Mouse (Mus musculus) ovary, adult 18-20 months (tissue): ENCODE results near the gene Naxd.
"Not testable (repeated sequence)": the region's sequence is repeated elsewhere in the genome, so short reads cannot be mapped to it uniquely, and the experiment has no call there.

ENCODE experiments used
- DNase-seq: peaks from one replicate; pipeline ENCODE4 v3.0.0; 2022; ENCODE audit warnings: low spot score, mixed read lengths

Gene Naxd

DNA sequence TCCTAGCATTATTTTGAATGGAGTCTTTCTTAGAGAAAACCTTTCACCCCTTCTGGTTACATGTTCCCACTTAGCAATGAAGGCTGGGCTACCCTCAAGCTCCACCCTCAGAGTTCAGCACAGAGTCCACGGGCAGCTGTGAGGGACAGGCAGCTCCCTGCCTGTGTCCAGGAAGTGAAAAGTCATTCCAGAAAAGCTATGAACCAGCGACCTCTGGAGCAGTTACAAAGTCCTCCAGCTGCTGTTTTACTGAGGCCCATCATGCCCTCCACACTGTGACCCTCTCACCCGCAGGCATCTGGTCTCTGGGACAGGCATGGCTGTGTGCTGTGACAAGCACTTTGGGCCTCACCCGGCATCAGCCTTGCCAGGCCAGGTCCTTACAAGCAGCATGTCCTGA lies 24.2 kb upstream of the Naxd start:
- DNase-seq = no peak

DNA sequence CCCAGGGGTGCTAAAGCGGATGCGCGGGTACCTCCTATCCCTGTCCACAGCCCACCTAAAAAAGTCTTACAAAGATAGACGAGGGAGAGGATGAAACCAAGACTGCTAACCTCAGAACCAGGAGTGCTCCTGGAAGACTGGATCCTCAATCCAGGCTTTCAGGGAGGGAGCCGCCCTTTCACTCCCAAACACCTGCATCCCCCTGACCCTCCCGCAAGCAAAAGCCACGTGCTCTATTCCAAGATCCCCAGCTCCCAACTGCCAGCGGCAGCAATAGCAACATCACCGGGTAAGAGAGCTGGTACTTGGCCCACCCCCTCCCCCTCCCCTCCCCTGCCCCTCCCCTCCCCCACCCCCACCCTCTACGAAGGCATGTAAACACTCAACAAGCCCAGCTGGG lies 21.9 kb upstream of the Naxd start:
- no peak for DNase-seq

DNA sequence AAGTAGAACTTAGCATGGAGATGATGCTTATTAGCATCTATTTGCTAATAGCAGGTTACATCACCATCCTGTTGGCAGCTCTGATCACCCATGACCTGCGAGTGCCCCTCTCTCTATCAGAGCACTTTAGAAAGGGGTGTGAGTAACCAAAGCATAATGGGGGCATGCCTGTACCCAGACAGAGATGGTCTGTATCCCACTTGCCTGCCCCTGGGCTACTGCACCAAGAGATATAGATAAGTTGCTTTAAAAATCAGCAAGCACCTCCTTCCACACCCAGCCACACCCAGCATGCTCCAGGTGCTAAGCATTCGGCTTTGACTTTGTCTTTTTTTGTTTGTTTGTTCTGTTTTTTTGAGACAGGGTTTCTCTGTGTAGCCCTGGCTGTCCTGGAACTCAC lies 21.4 kb upstream of the Naxd start:
- DNase-seq = no peak

DNA sequence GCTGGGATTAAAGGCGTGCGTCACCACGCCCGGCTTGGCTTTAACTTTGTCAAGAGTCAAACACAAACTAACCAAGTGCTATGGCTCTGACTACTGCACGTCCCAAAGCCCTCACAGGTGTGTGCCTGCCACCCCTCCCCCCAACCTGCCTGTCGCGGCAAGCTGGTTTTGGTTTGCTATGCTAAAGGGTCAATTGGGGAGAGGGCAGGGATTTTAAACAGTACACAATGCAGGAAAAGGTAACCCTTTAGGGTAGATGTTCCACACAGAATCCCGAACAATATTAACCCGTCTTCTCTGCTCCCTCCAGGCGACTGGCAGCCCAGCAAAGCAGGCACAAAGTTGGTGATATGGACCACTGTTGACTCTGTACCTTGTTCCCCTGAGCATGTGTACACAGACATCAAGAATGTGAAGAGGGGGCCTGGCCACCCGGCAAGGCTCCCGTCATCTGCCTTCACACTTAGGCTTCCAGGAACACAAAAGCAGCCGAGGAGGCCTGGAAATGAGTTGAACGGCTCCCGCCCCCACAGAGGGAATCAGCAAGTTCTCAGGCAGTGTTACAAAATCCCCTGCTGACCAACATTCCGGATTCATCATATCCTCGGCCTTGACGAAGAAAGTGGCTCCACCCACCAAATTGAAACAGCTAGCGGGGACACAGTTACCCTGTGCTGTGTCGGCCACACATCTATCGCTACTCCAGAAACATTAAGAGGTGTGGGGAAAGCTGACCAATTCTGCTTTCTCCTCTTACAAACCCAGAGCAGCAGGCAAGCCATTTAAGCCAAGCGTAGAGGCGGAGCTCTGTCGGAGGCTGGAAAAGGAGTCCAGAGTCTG lies 20.7 kb upstream of the Naxd start:
- DNase-seq = peak; percentile 53

DNA sequence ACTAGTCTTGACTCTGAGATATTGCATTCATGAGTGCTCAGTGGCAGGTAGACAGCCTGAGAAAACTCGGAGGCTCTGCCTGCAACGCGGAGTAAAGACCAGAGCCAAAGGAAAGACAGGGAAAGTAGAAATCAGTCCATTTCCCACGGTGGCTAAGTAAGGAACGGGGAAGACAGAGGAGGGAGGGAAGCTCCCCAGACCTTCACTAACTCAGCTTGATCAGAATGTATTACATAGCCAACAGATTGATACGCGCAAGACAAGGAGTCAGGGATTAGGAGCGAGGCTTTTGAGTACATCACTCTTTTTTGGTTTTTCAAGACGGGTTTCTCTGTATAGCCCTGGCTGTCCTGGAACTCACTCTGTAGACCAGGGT lies 20.1 kb upstream of the Naxd start:
- DNase-seq = no peak

DNA sequence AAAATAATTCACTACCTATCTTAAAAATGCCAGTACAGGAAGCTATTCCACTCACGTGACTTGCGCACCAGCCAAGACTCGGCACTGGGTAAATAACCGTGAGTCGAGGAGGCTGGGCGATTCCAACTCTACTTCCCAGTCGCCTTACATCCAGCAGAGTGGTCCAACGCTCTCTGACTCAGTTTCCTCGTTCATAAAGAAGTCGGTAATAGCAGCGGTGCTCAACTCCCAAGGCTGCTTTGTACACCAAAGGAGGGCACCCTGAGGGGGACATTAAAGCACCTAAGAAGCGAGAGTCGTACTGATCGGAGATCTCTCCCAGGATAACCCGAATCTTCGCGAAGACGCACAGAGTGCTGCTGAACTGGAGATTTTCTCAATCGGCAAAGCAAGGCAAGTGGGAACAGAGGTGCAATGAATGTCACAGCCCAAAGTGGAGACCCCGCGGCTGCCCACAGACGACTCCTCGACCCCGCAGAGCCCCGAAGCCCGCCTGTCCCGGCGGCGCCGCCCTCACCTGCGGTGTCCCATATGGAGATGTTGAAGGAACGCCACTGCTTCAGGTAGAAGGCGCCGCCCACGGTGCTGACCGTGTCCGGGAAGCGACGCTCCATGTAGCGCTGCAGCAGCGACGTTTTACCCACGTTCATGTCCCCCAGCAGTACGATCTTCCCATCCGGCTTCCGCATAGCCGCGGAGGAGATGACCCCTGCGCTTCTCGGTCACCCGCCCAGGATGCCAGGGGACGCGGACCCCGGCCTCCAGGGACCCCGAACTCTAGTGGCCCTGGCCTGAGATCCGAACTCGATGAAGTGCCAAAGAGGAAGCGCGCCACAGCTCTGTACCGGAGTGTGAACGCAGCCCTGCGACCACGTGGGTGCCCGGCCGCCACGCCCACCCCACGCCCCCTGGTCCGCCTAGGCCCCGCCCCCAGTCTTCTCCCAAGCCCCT lies 19.2 kb upstream of the Naxd start, which contains the start of gene Rab20:
TSS of gene Rab20 (minus strand) at position 900 of the 951 bp plus-strand sequence.
- peak; percentile 49 for DNase-seq

- DNase-seq = no peak
These were observed 18.3 kb upstream of the Naxd start for GRCm38 (mm10) chr8:11478807-11479527.

- no peak for DNase-seq
These were observed 17.7 kb upstream of the Naxd start for GRCm38 (mm10) chr8:11479591-11479990.

DNA sequence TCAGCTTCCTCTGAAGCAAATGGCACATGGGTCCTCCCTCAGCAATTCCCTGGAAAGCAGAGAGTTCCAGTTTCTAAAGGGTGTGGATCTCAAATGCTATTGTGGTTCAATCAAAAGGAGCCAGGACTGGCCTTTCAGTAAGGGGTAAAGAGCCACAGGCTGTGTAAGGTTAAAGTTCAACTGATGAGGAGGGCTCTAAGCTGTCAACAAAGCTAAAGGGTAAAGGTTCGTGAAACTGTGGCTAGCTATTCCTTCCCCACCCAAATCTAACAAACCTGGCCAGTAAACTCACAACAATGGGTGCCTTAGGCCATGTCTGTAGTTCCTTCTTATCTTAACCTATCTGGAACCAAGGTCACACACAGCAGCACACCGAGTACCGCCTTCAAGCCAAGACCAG lies 15.4 kb upstream of the Naxd start:
- no peak for DNase-seq

GRCm38 (mm10) chr8:11482537-11482936 lies 14.8 kb upstream of the Naxd start:
- no peak for DNase-seq

DNA sequence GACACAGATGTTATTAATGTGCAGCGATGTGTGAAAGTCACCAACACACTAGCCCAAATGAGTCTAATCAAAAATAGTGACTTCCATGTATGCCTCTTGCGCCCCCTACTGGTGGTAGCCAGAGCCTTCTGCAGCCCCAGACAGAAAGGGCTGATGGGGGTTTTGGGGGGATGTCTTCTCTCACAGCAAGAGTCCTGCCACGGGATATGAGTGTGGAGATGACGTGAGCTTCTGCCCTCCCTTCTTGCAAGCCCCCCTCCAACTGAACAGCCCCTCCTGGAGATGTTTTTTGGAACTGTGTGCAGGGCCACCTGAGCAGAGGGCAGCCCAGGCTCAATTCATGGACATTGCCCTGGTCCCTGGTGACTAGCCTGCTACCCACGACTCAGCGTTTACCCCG lies 11.2 kb upstream of the Naxd start:
- peak; percentile 25 for DNase-seq

DNA sequence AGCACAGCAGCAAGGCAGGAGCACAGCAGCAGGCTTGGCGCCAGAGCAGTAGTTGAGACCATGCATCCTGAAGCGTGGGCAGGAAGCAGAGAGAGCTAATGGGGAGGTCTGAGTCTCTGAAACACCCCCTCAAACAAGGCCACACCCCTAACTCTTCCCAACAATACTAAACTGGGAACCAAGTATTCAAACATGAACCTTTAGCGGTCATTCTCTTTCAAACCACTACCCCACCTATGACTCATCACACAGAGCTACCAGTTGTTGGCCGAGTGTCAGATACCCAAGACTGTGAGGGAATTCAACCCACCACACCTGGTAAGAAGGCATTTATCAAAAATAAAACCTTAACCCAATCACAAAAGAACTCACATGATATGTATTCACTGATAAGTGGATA lies 10.1 kb upstream of the Naxd start:
- no peak for DNase-seq

DNA sequence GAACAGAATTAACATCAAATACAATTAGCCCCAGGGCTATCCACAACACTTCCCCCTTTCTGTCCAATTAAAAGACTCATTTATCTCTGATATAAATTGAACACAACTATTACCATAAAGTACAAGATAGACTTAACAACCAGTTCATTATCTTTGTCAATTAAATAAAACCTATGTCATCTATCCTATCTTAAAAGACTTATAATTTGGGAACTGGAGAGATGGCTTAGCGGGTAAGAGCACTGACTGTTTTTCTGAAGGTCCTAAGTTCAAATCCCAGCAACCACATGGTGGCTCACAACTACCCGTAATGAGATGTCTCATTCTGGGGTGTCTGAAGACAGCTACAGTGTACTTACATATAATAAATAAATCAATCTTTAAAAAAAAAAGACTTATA lies 5.0 kb upstream of the Naxd start:
- DNase-seq = not testable (repeated sequence)

DNA sequence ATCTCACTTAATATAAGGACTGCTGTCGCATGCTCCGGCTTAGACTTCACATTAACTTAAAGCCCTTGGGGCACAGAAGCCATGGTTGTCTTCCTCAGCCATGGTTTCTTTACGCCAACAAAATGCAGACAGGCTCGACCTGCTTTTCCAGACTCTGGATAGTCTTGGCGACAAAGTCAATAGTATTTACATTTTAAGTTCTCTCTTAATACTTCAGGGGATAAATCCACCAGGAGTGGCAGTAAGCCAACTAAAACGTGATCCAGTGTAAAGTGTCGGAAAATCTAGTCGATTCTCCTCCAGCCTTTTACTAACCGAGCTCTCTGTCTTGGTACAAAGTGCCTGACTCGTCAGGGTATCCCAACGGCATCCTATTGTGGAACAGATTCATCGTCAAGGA lies 975 bp downstream of the Naxd start:
- no peak for DNase-seq

DNA sequence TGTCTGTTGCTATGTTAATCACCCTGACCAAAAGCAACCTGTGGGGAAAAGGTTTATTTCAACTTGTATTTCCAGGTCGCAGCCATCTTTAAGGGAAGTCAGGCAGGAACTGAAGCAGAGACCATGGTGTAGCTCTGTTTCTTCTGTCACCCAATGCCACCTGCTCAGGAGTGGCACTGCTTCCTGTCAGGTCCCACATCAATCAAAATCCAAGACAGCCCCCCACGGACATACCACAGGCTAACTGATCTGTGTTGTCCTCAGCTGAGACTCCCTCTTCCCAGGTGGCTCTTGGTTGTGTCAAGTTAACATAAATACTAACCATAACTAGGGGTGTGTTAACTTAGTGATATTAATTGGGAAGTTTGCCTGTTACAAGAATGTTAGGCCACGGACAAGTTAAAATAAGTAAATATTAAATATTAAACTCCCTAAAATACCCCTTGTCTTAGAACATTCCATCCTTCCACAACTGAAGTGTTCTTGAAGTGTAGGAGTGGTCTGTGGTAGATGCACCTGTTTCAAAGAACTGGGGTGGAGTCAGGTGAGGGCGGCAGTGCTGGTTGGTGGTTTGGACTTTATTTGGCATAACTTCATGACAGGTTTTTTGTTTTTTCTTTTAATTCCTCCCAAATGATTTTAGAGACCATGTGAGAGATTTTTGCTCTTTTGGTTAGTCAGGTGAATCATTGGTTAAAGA lies 1.6 kb downstream of the Naxd start:
- DNase-seq = no peak

DNA sequence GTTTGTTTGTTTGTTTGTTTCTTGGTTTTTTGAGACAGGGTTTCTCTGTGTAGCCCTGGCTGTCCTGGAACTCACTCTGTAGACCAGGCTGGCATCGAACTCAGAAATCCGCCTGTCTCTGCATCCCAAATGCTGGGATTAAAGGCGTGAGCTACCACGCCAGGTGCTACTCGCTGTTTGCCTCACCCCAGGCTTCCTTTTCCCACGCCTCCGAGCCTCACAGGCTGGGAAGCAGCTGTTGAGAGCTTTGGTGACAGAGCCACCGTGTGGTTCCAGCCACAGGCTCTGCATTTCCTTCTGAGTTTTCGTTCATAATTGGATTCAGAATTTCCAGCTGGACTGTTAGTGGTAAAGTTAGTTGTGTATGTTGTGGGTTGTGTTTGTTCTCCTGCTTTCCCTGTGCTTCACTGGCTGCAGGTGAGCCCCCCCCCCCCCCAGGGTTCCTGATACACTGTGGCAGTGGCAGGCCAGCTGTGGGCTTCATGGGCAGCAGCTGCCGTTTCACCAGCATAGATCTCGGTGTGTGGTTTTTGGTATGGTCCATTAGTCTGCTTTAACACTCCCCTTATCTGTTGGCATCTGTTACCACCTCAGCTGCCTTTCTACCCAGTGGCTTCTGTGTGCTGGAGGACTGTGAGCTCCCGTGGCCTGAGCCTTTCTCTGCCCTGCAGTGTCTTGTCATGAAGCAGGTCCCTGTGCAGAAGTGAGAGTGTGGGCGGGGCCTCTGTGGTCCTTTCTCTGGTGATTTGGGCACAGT lies 6.3 kb downstream of the Naxd start:
- no peak for DNase-seq

GRCm38 (mm10) chr8:11506074-11506473 lies 8.8 kb downstream of the Naxd start:
- no peak for DNase-seq

- no peak for DNase-seq
These were observed 9.5 kb downstream of the Naxd start for GRCm38 (mm10) chr8:11506802-11507201.

GRCm38 (mm10) chr8:11508880-11509279 lies 11.6 kb downstream of the Naxd start:
- no peak for DNase-seq

DNA sequence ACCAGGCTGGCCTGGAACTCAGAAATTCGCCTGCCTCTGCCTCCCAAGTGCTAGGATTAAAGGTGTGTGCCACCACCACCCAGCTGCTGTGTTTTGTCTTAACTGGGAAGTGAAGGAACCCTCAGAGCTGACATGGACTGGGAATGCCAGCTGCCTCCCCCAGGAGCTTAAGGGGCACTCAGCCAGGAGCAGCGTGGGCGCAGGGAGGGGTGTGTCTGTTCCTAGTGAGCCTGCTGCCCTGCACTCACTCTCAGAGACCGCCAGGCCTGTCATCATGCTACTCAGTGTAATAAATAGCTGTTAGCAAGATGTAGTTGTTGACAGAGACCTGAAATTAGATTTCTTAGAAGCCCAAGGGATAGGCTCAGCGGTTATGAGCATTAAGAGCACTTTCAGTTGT lies 13.7 kb downstream of the Naxd start:
- no peak for DNase-seq

DNA sequence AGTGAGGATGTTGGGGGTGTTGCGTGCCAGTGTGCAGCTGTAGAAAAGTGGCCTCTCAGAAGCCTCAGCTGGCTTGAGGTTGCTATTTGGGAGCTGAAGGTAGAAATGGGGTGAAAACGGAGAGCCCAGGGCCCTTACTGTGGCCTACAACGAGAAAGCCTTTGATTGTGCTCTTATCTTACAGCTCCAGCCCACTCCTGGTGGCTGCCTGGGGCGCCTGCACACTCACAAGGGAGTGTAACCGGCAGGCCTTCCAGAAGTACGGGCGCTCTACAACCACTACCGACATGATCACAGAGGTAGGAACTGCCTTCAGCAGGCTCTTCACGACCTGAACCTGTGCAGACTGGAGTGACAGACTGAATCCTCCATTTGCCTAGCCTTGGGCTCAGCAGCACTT lies 15.4 kb downstream of the Naxd start:
- no peak for DNase-seq
